Mouse (Mus musculus): ENCODE results near the gene Pnma1. TPM values are rescaled to one million over a fixed set of nuclear protein-coding genes. Genes with fewer than 3 reads are reported as not detected.

Gene Pnma1
- polyA plus RNA-seq, 1 experiment: 2.8 TPM

GRCm38 (mm10) chr12:84125892-84126291, 22.4 kb downstream of the Pnma1 start:
- TF ChIP-seq POLR2A (IDR thresholded peaks at IDR 0.05; ENCODE audit: borderline replicate concordance, control insufficient read depth, low read depth, low read length) (no peak), CTCF (IDR thresholded peaks at IDR 0.05; ENCODE audit: control insufficient read depth, insufficient read depth, low read length) (no peak)
- Histone ChIP-seq H3K27ac (ENCODE audit: control insufficient read depth, insufficient read depth, low read depth, low read length, poor library complexity) (no peak overlapping the region), H3K4me3 (replicated peaks; ENCODE audit: control insufficient read depth, low read depth, low read length) (no peak overlapping the region), H3K4me1 (ENCODE audit: control insufficient read depth, insufficient read depth, low read length) (peaks cover 1% of the 10 kb centered on the region; the same call in 1 of the 2 replicates)
- 90% methylated on average over 12 of the region's 12 CpGs for WGBS

GRCm38 (mm10) chr12:84119584-84119983, 28.7 kb downstream of the Pnma1 start:
- Histone ChIP-seq H3K4me1 (ENCODE audit: control insufficient read depth, insufficient read depth, low read length) (no peaks in the 10 kb centered on the region), H3K27ac (ENCODE audit: control insufficient read depth, insufficient read depth, low read depth, low read length, poor library complexity) (no peak overlapping the region), H3K4me3 (replicated peaks; ENCODE audit: control insufficient read depth, low read depth, low read length) (no peak overlapping the region)
- TF ChIP-seq CTCF (IDR thresholded peaks at IDR 0.05; ENCODE audit: control insufficient read depth, insufficient read depth, low read length) (no peak), POLR2A (IDR thresholded peaks at IDR 0.05; ENCODE audit: borderline replicate concordance, control insufficient read depth, low read depth, low read length) (no peak)
- WGBS: 76% methylated on average over 5 of the region's 5 CpGs

- no peak within 1 kb of the TSS for H3K27ac ChIP-seq (ENCODE audit: control insufficient read depth, insufficient read depth, low read depth, low read length, poor library complexity)
- TF ChIP-seq CTCF (IDR thresholded peaks at IDR 0.05; ENCODE audit: control insufficient read depth, insufficient read depth, low read length) (no peak), POLR2A (IDR thresholded peaks at IDR 0.05; ENCODE audit: borderline replicate concordance, control insufficient read depth, low read depth, low read length) (no peak)
- no peaks in the 10 kb centered on the region for H3K4me1 ChIP-seq (ENCODE audit: control insufficient read depth, insufficient read depth, low read length)
- peak within 1 kb of the TSS; percentile 66 for H3K4me3 ChIP-seq (replicated peaks; ENCODE audit: control insufficient read depth, low read depth, low read length)
- 3% methylated on average over 34 of the region's 35 CpGs for WGBS
These were observed 33.9 kb downstream of the Pnma1 start, which contains the start of gene Dnal1 for GRCm38 (mm10) chr12:84114153-84114994. Gene Dnal1, plus strand, starts transcription at chr12:84114366.

GRCm38 (mm10) chr12:84113676-84114075, 34.6 kb downstream of the Pnma1 start:
- no peak overlapping the region for H3K4me3 ChIP-seq (replicated peaks; ENCODE audit: control insufficient read depth, low read depth, low read length)

GRCm38 (mm10) chr12:84110814-84111213, 37.5 kb downstream of the Pnma1 start:
- Histone ChIP-seq H3K4me1 (ENCODE audit: control insufficient read depth, insufficient read depth, low read length) (no peaks in the 10 kb centered on the region), H3K4me3 (replicated peaks; ENCODE audit: control insufficient read depth, low read depth, low read length) (no peak overlapping the region), H3K27ac (ENCODE audit: control insufficient read depth, insufficient read depth, low read depth, low read length, poor library complexity) (no peak overlapping the region)
- TF ChIP-seq CTCF (IDR thresholded peaks at IDR 0.05; ENCODE audit: control insufficient read depth, insufficient read depth, low read length): no peak
- no peak for TF ChIP-seq POLR2A (IDR thresholded peaks at IDR 0.05; ENCODE audit: borderline replicate concordance, control insufficient read depth, low read depth, low read length)
- WGBS: 48% methylated on average over 4 of the region's 4 CpGs

More at GRCm38 (mm10) chr12:84113676-84114075, 34.6 kb downstream of the Pnma1 start:
- no peak overlapping the region for H3K27ac ChIP-seq (ENCODE audit: control insufficient read depth, insufficient read depth, low read depth, low read length, poor library complexity)
- H3K4me1 ChIP-seq (ENCODE audit: control insufficient read depth, insufficient read depth, low read length): no peaks in the 10 kb centered on the region
- WGBS: 23% methylated on average over 6 of the region's 6 CpGs
- TF ChIP-seq POLR2A (IDR thresholded peaks at IDR 0.05; ENCODE audit: borderline replicate concordance, control insufficient read depth, low read depth, low read length) (no peak), CTCF (IDR thresholded peaks at IDR 0.05; ENCODE audit: control insufficient read depth, insufficient read depth, low read length) (no peak)

GRCm38 (mm10) chr12:84109924-84110323, 38.4 kb downstream of the Pnma1 start:
- Histone ChIP-seq H3K27ac (ENCODE audit: control insufficient read depth, insufficient read depth, low read depth, low read length, poor library complexity) (no peak overlapping the region), H3K4me1 (ENCODE audit: control insufficient read depth, insufficient read depth, low read length) (no peaks in the 10 kb centered on the region), H3K4me3 (replicated peaks; ENCODE audit: control insufficient read depth, low read depth, low read length) (no peak overlapping the region)
- WGBS: 88% methylated on average over 1 of the region's 1 CpGs
- TF ChIP-seq POLR2A (IDR thresholded peaks at IDR 0.05; ENCODE audit: borderline replicate concordance, control insufficient read depth, low read depth, low read length) (no peak), CTCF (IDR thresholded peaks at IDR 0.05; ENCODE audit: control insufficient read depth, insufficient read depth, low read length) (no peak)

GRCm38 (mm10) chr12:84107692-84108091, 40.6 kb downstream of the Pnma1 start:
- H3K27ac ChIP-seq (ENCODE audit: control insufficient read depth, insufficient read depth, low read depth, low read length, poor library complexity): no peak overlapping the region
- H3K4me3 ChIP-seq (replicated peaks; ENCODE audit: control insufficient read depth, low read depth, low read length): no peak overlapping the region
- WGBS: 24% methylated on average over 1 of the region's 1 CpGs
- TF ChIP-seq POLR2A (IDR thresholded peaks at IDR 0.05; ENCODE audit: borderline replicate concordance, control insufficient read depth, low read depth, low read length) (no peak), CTCF (IDR thresholded peaks at IDR 0.05; ENCODE audit: control insufficient read depth, insufficient read depth, low read length) (no peak)
- H3K4me1 ChIP-seq (ENCODE audit: control insufficient read depth, insufficient read depth, low read length): no peaks in the 10 kb centered on the region; the same call in 1 of the 2 replicates

- TF ChIP-seq POLR2A (IDR thresholded peaks at IDR 0.05; ENCODE audit: borderline replicate concordance, control insufficient read depth, low read depth, low read length): no peak
- no peak overlapping the region for H3K27ac ChIP-seq (ENCODE audit: control insufficient read depth, insufficient read depth, low read depth, low read length, poor library complexity)
- WGBS: 88% methylated on average over 3 of the region's 3 CpGs
- no peak overlapping the region for H3K4me3 ChIP-seq (replicated peaks; ENCODE audit: control insufficient read depth, low read depth, low read length)
- H3K4me1 ChIP-seq (ENCODE audit: control insufficient read depth, insufficient read depth, low read length): no peaks in the 10 kb centered on the region; the same call in 1 of the 2 replicates
These were observed 41.3 kb downstream of the Pnma1 start for GRCm38 (mm10) chr12:84107012-84107411.
